Mouse (Mus musculus) thymus, postnatal 14 days (tissue): Measurements from ENCODE around the gene Wdfy1.

Source experiments
- DNase-seq: peaks from one replicate; pipeline ENCODE4 v3.0.0; 2021

Wdfy1 gene

GRCm38 (mm10) chr1:79759436-79759972, 16.4 kb downstream of the Wdfy1 start:
- no peak for DNase-seq

DNA sequence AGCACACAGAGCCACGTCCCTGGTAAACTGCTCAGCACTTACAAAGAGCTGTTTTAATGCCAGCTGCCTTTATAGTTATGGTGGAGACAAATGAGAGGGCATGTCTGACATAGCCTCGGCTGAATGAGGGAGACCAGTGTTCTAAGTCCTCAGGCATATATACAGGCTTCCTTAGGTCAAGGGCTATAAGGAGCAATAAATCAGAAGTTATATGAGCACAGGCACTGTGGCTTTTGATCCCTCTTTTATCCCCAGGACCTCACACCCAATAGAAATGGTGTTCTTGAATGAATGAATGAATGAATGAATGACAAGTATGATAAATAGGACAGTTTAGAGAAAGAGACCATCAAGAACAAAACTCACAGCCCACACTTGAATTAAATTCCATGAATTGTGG, 16.9 kb downstream of the Wdfy1 start:
- DNase-seq = no peak

GRCm38 (mm10) chr1:79757597-79757996, 18.3 kb downstream of the Wdfy1 start:
- DNase-seq = no peak

GRCm38 (mm10) chr1:79757161-79757560, 18.8 kb downstream of the Wdfy1 start:
- DNase-seq = no peak

DNA sequence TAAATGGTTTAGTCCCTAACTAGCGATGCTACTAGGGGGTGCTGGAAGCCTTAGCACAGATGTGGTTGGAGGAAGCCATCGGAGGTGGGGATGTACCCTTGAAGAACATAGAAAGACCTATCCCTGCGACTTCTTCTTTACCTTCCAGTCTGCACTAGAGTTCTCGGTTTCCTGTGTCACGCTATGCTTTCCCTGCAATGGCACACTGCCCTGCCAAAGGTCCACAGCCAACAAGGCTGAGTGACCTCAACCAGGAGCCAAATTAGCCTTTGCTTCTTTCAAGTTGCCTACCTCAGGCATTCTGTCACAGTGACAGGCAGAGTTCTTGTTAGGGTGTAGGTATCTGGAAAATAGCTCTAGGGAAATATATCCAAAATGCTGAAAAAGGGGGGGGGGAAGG, 19.5 kb downstream of the Wdfy1 start:
- DNase-seq = no peak

GRCm38 (mm10) chr1:79755376-79755775, 20.6 kb downstream of the Wdfy1 start:
- no peak for DNase-seq

DNA sequence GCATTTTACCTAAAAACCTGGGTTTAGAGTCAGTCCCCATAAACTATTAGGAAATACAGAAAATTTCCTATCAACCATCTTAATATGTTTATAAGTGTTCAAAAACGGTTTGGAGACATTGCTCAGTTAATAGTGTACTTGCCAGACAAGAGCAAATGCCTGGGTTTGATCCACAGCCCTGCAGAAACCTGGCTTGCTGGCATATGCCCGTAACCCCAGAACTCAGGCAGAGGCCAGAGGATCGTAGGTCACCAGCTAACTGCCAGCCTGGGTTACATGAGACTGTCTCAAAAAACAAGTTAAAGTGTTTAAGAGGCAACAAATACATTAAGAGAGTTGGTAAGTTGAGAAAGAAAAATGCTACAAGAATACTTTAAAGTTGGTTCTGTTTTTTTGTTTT, 21.0 kb downstream of the Wdfy1 start:
- DNase-seq = no peak

GRCm38 (mm10) chr1:79753456-79753855, 22.5 kb downstream of the Wdfy1 start:
- no peak for DNase-seq

GRCm38 (mm10) chr1:79752714-79753340, 23.1 kb downstream of the Wdfy1 start:
- no peak for DNase-seq

GRCm38 (mm10) chr1:79752015-79752695, 23.8 kb downstream of the Wdfy1 start:
- no peak for DNase-seq

DNA sequence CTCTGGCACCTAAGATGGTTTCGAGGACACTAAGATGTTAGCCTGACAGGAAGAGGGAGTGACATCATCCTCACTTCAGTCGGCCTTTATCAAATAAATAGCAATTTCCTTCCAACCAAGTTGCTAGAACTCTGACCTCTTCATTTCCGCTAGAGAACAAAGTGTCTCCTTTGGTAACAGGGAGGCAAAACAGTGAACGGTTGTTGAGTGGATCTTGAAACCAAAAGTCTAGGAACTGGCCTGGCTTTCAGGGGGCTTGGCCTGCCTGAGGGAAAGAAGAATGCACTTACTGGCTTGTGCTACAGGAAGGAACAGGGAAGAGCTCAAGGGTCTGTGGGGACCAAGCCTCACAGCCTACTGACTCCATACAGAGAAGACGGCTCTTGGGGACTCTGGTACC, 24.8 kb downstream of the Wdfy1 start:
- DNase-seq = no peak

- DNase-seq = no peak
Measured at GRCm38 (mm10) chr1:79746056-79746455, 29.9 kb downstream of the Wdfy1 start.

DNA sequence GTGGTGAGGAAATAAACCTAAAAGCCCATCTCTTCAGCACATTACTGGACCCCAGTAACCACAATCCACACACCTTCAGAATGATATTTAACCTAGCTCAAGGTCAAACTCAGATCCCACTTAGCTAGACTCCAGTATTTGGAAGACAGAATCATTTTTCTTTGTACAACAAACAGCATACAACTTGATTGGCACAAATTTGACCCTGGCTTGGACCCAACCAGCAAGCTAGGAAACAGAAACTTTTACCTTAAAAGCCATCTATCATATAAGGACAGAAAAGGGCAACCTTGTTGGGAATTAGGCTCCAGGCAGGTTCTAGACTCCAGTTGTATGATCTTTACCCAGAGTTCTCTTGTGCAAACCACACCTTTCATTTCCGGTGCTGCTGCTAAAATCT, 32.6 kb downstream of the Wdfy1 start:
- DNase-seq = no peak

DNA sequence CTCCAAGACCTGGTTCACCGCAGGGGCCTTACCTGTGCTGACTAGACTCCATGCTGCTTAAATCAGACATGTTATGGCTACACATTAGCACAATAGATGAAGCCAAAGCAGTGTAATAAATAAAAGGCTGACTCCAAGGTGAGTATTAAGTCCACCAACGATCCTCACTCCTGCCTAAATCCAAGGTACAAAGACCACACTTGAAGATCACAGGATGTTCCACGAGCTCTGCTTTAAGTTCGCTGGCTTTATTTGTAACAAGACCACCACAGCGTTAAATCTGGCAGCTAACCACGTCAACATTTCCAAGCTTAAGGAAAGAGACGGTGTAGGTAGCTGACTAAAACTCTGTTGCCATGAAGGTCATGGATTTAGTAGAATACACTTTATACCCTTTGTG, 33.0 kb downstream of the Wdfy1 start:
- no peak for DNase-seq

DNA sequence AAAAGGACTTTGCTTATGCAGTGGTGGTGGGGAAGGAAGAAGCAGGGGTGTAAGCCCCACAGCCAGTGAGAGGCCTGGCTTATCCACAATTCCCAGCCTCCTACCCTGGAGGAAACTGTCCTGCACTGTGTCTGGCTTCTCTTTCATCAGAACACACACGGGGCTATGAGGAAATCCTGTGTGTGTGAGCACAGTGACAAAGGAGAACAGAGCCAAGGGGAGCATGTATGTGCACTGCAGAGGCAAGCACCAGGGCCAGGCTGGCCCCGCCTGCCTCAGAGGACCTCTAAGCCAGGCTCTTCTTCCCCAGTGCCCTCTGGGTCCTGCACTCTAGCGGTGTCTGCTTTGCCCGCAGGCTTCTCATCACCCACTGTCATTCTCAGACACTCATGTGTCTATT, 34.9 kb downstream of the Wdfy1 start:
- no peak for DNase-seq

GRCm38 (mm10) chr1:79739726-79740125, 36.2 kb downstream of the Wdfy1 start:
- DNase-seq = no peak

DNA sequence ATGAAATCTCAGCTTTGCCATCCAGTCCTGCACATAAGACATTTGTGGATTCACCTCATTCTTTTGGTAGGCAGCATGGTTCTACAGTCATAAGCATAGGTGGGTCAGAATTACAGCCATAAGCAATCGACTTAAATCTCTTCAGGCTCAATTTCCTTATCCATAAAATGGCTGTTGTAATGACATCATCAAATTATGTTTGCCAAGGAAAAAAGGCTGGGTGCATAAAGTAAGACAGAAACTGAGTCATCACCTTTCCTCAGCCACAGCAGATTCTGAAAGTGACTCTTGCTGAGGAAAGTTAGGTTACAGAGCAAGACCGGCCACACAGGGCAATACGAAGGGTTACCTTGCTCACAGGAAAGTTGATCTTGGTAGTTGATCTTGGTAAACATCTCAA, 39.5 kb downstream of the Wdfy1 start:
- no peak for DNase-seq

DNA sequence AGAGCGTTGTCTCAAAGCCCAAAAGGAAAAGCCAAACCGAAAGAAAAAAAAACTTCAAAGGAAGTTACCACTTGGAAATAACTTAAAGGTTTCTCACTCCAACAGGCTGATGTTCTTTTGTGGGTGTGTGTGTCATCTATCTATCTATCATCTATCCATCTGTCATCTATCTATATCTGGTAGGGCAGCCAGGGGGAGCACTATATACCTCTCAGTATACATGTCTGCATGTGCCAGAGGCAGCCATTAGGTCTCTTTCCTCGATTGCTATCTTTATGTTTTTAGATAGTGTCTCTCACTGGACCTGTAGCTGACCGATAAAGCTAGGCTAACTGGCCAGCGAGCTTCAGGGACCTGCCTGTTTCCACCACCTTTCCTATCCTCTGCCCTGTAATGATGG, 41.1 kb downstream of the Wdfy1 start:
- no peak for DNase-seq

- DNase-seq = no peak
Measured at GRCm38 (mm10) chr1:79714152-79714923, 61.6 kb downstream of the Wdfy1 start.

- no peak for DNase-seq
Measured at GRCm38 (mm10) chr1:79713081-79713480, 62.9 kb downstream of the Wdfy1 start.

- peak; percentile 69 for DNase-seq
Measured at GRCm38 (mm10) chr1:79711147-79712126, 64.5 kb downstream of the Wdfy1 start.

DNA sequence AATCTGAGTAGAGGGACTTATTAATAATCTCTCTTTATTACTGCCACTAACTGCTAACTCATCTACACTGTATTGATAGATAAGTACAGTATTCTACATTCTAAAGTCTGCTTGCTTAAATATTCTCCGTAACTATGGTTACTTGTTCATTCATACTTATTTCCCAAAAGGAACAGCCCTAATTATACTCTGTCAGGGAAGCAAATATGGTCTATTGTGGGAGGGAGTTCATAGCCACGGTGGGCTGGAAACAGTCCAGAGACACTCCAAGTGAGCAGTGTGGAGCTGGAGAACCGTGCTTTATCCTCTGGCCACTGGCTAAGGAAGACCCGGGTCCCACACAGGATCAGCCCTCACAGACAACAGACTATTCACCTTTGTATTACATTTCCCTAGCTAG, 65.3 kb downstream of the Wdfy1 start:
- no peak for DNase-seq

GRCm38 (mm10) chr1:79710216-79710615, 65.7 kb downstream of the Wdfy1 start:
- peak; percentile 62 for DNase-seq
